Mouse (Mus musculus) induced T-regulatory cell, adult 2 months (primary cell): ENCODE results near the gene Tuba1c.
"Not testable (repeated sequence)": the region's sequence is repeated elsewhere in the genome, so short reads cannot be mapped to it uniquely, and the experiment has no call there.

Experiments used
- DNase-seq: peaks from one replicate; pipeline ENCODE4 v3.0.0-alpha.2; 2012; ENCODE audit warnings: low read depth

Tuba1c gene

DNA sequence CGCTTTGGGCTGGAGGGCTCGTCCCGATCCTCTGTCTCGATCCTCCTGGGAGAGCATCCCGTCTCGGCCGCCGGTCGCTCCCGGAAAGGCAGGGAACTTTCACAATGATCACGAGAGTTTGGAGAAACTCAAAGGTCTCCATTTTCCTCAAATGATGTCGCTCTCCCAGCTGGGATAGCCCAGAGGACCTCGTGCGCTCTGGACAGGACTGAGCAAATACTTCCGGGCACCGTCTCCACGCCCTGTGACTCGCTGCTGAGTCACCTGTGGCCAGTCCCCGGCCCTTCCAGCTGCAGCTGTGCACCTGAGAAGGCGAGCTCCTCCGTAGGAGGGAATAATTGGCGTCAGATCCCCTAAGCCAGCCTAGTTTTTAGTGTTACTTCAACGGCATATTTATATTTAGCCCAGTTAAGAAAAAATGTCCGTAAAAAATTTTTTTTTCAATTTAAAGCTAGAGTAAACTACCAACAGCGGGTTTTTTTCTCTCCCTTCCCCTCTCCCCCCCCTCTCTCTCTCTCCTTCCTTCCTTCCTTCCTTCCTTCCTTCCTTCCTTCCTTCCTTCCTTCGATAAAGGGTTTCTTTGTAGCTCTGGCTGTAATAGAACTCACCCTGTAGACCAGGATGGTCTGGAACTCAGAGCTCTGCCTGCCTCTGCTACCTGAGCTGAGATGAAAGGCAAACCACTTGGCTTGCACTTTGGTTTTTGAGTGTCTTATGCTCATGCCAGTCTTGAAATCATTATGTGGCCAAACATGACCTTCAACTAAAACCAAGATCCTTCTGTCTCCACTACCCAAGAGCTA, 1.1 kb downstream of the Tuba1c start:
- peak; percentile 72 for DNase-seq

DNA sequence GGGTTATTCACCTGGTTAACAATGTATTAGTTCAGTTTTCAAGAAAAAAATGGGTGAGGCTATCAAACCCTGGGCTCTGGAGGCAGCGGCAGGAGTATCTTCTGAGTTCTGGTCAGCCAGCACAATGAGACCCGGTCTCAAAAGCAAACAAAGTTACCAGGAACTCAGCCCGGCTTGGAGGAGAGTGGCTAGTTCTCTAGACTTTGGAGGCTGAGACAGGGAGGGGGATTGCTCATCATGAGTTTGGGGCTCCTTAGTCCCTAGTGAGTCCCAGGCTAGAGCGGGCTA, 1.6 kb downstream of the Tuba1c start:
- DNase-seq, result no peak

DNA sequence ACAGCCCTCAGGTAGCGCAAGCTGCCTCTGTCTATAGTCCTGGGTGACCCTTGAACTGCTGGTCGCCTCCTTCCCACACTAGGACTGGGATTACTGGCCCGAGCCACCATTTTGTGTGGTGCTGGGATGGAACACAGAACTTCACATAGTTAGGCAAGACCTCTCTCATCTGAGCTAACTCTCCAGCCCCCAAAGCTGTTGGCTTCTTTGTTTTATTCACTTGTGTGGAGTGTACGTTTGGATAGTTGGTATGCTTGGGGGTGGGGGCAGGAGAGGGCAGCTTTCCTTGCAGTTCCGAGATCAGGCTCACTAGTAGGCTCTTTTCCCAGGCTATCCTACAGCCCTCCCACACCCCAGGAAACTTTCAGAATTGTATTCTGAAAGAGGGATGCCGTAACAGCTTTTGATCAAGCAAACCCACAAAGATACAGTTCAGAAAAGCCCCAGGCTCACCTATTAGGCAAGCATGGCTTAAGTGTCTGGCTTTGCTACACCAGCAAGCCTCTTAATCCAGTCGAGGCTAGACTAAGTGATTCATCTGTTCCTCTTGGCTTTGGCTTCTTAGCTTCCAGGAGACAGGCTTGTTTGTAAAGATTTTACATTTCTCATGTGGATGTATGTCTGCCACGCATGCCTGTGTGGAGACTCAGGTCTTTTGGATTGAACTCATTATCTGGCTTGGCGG, 2.5 kb downstream of the Tuba1c start:
- no peak for DNase-seq

DNA sequence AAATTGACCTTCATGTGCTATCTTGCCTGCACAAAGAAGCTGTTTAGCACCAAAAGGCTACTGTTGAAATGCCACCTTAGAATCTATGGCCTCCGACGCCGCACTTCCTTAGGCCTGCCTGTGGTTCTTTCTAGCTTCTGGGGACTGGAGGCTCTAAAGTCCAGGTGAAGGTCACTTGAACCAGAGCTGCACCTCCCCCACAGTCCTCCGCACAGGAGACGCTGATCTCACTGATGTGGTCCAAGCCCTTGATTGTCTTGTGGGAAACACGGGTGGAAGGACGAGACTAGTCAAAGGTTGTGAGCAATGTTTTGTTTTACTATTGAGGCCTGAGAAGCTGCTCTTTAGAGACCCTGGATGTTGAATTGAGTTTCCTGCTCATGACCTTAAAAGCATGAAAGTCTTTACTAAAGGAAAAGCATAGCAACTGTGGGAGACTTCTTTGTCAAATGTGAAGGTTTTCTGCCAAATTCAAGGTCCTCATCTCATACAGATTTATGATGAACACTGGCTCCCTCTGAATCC, 3.1 kb downstream of the Tuba1c start:
- DNase-seq, result no peak

DNA sequence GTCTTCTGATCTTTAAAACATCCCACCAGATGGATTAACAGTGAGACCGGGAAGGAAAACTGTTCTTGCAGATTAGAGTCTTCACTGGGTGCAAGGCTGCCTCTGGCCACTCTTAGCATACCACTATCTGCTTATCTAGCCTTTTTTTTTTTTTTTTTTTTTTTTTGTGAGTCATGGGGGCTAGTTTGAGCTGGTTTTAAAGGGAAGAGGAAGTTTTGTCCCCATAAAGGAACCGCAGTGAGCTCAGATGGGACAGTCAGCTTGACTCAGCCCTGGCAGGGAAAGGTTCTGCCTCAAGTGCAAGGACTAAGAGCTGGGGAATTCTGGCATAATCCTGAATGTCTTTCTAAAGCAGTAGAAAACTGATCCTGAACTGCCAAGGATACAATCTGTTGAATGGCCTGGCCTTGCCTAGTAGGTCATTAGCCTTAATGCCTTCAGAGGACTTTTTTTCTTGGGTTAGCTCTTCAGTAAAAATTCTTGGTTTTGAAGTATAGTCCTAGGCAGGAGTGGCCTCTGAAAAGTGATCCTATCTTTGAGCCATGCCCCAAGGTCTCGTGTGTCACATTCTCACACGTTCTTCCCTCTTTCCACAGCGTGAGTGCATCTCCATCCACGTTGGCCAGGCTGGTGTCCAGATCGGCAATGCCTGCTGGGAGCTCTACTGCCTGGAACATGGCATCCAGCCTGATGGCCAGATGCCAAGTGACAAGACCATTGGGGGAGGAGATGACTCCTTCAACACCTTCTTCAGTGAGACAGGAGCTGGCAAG, 4.0 kb downstream of the Tuba1c start:
- DNase-seq, result no peak

DNA sequence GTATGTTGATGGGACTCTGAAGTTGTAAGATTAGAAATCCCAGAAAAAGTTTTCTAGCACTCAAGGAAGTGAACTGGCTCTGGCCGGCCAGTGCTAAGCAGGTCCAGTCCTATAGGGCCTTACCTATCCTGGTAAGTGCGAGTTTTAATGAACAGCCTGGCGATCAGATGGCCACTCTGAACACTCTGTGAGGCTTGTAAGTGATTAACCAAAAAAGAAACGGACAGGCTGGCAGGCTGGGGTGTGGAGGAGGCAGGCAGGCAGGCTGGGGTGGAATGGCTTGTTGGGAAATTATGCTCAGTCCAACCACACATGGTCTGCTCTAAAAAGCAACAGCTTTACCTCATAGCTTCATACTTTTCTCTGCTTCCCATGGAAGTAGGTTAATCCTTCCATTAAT, 5.7 kb downstream of the Tuba1c start:
- no peak for DNase-seq

DNA sequence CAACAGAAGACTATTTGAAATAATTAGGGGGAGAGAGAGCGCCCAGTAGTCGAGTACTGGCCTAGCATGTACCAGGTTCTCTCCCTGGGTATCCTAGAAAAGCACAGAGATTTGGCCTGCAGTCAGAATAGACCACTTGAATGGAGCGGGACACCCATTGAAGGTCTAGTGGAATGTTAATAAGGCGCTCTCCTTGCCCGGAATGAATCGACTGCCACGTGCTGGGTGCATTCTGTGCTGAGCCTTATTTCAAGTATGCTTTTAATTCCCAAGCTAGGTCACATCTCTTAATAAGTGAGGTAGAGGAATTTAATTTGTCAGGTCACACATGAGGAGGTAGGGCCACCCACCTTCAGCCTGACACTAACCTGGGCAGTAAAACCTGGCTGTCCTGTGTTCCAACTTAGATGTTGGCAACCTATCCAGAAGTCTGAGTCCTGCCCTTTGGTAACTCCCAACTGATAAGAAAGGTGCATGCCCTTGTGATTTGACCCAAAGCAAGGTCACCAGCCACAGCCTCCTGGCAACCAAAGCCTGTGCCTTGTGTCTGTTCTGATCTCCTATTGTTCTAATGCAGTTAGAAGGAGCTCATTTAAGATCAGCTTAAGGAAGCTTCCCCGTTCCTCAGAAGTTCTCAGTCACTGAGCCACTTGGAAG, 6.7 kb downstream of the Tuba1c start:
- no peak for DNase-seq

DNA sequence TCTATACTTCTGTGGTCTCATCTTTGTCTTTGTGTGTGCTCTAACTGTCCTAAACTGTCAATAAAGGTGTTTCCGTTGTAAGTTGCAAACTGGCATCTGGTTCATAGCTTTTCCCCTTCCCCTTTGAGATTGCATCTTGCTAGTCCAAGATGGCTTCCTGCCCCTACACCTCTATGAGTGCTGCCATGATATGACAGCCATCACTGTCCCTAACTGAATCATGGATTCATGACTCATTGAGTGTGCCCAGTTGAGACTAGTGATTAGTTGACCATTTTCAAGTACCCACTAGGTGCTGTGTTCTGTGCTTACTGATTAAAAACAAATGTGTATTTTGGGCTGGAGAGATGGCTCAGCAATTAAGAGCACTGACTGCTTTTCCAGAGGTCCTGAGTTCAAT, 8.3 kb downstream of the Tuba1c start:
- DNase-seq, result no peak

DNA sequence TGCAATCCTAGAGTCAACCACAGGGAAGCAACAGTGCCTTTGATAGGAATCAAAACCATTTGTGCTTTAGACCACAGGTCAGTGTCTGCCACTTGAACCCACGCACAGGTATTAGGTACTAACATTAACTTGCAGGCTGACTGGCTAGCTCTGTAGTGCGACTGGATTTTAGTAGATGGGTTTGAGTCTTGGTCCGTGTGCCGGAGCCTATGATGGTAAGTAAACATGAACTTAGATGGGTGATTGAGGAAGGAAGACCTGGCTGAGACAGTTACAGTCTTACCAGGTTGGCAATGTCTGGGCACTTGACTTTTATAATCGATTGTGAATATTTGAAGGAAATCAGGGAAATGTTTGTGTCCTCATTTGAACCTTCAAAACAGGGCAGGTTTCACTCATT, 9.1 kb downstream of the Tuba1c start:
- DNase-seq, result no peak

DNA sequence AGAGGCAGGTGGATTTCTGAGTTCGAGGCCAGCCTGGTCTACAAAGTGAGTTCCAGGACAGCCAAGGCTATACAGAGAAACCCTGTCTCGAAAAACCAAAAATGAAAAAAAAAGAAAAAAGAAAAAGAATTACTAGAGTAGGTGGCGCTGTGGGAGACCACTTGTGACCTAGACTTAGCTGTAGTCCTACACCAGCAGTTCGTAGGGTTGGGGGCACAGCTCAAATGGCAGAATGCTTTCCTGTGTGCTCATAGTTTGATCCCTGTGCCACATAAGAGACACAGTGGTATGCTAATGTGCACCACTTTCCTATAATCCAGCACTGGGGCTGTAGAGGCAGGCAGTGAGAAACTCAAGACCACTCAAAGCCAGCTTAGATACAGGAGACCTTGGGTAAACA, 9.6 kb downstream of the Tuba1c start:
- DNase-seq, result no peak

DNA sequence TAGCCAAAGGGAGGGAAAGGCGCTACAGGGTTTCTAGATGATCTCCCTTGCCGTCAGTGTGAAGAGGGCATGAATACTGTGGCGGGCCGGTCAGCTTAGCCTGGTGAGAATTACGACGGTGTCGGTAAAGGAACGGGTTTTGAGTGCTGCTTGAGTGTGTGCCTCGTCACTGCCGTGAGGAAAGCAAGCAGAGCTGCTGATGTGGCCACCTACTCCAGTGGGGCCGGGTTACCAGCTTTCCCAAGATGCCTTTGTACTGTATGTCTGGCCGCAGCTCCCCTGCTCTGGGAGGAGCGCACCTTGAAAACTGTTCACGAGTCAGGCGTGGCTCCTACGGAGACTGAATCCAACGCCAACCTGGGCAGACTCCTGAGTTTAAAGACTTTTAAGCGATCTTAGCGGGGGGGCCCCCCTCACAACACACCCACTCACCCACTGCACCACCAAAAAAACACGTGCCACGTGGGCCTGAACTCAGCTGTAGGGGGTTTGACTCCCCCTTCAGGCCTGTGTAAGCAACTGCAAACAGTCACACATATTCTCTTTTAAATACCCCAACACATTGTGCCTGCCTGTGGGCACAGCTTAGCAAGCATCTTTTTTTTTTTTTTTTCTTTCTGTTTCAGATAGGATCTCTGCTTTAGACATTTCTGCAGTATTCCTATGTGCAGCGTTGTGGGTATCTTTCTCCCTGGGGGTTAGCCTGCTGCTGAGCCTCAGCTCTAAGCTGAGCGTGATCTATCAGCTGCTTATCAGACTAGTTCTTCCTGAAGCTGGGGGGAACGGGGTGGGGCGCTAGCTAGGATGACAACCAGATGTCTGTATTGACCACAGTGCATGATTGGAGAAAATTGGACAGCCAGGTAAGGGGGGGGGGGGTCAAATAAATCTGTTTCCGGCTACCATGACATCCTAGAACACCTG, 10.6 kb downstream of the Tuba1c start:
- DNase-seq, result peak; percentile 43

DNA sequence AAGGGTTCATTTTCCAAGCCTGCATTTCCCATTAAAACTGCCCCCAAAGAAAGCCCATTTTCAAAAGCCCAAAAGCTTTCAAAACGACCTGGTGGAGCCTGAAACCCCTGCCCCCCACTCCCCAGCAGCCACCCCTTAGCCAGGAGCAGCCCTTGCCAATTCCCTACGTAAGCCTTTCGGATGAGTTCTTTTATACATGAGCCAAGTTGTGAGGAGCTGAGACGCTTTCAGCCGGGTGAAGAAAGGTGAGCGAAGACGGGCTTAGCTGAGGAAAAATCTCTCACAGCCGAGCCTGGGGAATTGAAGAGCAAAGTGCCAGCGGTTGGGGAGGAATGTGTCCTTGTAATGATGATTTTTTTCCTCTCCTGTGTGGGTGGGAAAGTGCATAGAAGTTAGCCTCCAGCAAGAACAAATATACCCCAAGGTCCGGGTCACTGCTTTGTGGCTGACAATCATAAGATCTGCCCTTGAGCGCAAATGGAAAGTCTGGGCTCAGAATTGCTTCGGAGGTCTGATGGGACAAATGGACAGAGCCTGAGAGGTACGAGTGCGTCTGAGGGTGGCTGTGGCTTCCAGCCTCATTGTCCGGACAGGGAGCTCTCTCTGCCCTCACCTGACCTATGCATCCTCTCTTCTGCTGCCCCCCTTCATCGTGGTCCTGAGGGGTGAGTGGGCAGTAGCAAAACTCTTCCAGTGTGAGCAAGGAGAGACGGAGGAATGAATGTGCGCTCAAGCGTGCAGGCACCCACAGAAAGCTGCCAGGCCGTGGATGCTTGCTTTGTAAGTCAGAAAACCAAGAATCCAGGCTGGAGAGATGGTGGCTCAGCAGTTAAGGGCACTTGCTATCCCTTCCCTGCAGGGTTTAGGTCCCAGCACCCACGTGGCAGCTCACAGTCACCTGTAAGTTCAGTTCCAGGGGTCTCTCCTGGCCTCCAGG, 11.5 kb downstream of the Tuba1c start:
- DNase-seq, result no peak

DNA sequence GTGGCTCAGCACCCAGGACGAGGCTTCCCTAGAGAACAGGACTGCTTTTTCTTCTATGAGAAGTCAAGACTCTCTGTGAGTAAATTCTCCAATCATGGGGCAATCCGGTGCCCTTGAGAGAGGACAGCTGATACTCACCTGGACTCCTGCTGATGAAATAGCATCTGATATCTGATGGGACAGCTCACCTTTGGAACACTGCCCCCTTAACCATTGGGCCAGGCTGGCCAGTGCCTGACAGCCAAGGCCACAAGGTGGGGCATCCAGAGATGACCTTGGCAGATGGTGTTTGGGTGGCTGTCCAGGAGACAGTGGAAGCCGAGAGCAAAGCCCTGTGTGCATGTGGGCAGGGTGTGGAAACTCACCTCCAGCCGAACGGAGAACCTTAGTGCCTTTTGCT, 12.6 kb downstream of the Tuba1c start:
- no peak for DNase-seq

DNA sequence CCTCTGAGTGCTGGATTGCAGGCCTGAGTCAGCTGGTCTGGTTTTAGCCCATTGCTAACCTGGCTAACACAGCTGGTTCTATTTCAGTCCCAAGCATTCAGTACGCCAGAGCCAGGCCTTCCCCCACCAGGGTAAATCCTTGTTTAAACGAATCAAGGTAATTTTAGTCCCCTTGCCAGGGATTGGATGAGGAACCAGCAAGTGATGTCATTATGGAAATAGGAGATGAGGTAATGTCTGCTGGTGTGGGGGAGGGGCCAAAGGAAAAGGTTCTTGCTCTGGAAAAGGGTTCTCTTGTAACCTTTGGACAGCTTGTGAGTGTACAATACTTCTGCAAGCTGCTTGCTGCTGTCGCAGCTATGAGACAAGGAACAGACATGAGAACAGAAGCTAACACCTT, 15.2 kb downstream of the Tuba1c start:
- DNase-seq, result no peak

DNA sequence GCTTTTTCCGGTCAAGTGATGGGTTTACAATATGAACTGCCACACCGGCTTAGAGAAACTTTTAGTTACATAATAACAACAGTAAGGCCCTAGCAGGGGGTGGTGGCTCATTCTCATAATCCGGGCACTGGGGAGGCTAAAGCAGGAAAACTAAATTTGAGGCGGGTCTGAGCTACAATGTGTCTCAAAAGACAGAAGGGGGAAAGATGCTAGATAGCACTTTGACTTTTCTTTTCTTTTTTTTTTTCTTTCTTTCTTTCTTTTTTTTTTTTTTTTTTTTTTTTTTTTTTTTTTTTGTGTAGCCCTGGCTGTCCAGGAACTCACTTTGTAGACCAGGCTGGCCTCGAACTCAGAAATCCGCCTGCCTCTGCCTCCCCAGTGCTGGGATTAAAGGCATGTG, 16.0 kb downstream of the Tuba1c start:
- not testable (repeated sequence) for DNase-seq

DNA sequence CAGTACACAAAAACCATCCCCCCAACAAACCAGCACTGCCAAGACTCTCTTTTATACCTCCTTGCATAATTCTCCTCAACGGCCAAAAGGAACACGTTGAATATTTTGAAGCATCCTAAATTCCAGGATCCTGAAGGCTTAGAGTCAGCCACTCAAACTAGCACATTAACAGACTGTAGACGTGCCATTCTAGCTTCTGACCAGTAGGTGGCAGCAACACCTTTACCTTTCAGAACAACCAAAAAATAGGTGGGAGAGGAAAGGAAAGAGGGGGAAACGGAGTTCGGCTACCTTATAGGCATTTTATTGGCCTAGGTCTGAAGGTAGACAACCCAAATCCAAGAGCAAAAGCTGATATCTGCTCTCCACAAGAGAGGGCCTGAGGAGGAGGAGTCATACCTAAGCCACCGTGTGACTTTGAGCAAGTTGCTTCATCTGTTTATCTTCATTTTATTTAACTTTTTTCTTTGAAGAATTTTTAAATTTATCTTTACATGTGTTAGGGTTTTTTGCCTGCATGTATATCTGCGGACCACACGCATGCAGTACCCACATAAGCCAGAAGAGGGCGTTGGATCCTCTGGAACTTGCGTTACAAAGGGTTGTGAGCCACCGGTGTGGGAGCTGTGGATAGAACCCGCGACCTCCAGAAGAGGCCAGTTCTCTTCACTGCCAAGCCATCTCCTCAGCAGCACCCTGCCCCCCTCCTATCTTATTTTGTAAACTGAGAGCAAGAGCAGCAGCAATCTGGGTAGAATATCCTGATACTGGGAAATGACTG, 20.0 kb downstream of the Tuba1c start:
- DNase-seq, result peak; percentile 86

DNA sequence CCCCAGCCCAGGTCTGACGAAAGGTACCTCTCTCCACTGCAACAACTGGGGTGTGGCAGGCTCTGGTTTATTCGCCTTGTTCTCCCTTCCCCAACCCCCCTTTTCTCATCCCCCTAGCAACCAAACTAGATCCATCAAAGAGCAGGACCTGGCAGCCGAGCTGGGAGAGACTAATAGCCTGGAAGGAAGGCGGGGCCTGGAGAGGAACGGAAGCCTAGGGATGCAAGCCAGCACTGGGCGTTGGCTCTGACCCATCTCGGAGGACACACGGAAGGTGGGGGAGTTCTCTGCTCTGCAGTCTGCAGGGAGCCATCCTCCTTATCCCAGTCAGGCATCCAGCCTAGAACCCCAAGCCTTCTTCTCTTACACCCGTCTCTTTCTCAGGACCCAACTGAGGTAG, 23.7 kb downstream of the Tuba1c start:
- no peak for DNase-seq

DNA sequence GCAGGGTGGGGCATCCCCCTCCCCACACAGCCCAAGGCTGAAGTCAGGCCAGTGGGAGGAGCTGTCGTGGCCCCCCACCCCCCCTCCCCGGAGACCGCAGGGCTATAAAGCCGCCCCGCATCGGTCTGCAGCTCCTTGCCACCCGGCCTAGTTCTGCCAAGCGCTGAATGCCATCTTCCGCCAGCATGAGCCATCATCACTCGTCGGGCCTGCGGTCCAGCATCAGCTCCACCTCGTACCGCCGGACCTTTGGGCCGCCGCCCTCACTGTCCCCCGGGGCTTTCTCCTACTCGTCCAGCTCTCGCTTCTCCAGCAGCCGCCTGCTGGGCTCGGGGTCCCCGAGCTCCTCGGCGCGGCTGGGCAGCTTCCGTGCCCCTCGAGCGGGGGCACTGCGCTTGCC, 25.3 kb downstream of the Tuba1c start, which contains the start of gene Prph:
Gene Prph (plus strand): TSS at position 135 of the 400 bp plus-strand sequence.
- no peak for DNase-seq

DNA sequence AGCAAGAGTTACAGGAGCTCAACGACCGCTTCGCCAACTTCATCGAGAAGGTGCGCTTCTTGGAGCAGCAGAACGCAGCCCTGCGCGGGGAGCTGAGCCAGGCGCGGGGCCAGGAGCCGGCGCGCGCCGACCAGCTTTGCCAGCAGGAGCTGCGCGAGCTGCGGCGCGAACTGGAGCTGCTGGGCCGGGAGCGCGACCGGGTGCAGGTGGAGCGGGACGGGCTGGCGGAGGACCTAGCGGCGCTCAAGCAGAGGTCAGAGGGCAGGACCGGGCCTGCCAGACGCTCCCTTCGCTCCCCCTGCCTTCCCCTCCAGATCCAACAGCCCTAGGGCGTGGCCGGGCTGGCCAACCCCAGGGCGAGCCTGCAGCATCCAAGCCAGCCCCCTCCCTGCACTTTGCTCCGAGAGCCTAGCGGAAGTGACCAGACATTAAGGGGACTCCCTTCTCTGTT, 25.8 kb downstream of the Tuba1c start:
- peak; percentile 46 for DNase-seq
